Mouse (Mus musculus) testis, adult 2 months (tissue): ENCODE data around the gene Ddah2. TPM values are rescaled to one million over a fixed set of nuclear protein-coding genes. Genes with fewer than 3 reads are reported as not detected.

ENCODE experiments used
- H3K27ac ChIP-seq: fragments of 200-500 bp; 2 replicates; pipeline ENCODE4 v1.5.1; 2012; ENCODE audit warnings: low read depth, low read length; ENCODE audit not compliant: control insufficient read depth, insufficient read depth
- H3K27me3 ChIP-seq: fragments of 200-500 bp; 2 replicates; pipeline ENCODE4 v1.6.1; 2012; ENCODE audit warnings: mild to moderate bottlenecking, low read length, moderate library complexity; ENCODE audit not compliant: control insufficient read depth, insufficient read depth
- H3K36me3 ChIP-seq: fragments of 200-500 bp; 2 replicates; pipeline ENCODE4 v1.6.1; 2012; ENCODE audit warnings: mild to moderate bottlenecking, low read length; ENCODE audit not compliant: control insufficient read depth, insufficient read depth
- H3K4me1 ChIP-seq: fragments of 200-500 bp; 2 replicates; pipeline ENCODE4 v1.6.1; 2012; ENCODE audit warnings: low read length; ENCODE audit not compliant: control insufficient read depth, insufficient read depth
- H3K4me3 ChIP-seq: fragments of 200-500 bp; 2 replicates; pipeline ENCODE4 v1.5.1; 2012; ENCODE audit warnings: low read depth, mild to moderate bottlenecking, low read length, moderate library complexity, mixed read lengths; ENCODE audit not compliant: control insufficient read depth
- CTCF ChIP-seq: fragments of 200-500 bp; IDR thresholded peaks from 2 replicates; pipeline ENCODE4 v1.5.1; 2012; ENCODE audit warnings: low read depth, mild to moderate bottlenecking, inconsistent platforms, low read length, moderate library complexity; ENCODE audit not compliant: control insufficient read depth, insufficient read depth, insufficient replicate concordance
- POLR2A ChIP-seq: fragments of 200-500 bp; IDR thresholded peaks from 2 replicates; pipeline ENCODE4 v1.6.1; 2012; ENCODE audit warnings: low read depth, mild to moderate bottlenecking, inconsistent platforms, low read length, moderate library complexity; ENCODE audit not compliant: control insufficient read depth
- polyA plus RNA-seq: library from polyadenylated mRNA; depleted of rRNA; stranded (reverse); fragments of >200 nt; gene quantifications from 2 replicates; pipeline ENCODE4 v1.2.3, GENCODE M21; 2012

Gene Ddah2
- polyA plus RNA-seq, 1 experiment: 11.1 TPM

DNA sequence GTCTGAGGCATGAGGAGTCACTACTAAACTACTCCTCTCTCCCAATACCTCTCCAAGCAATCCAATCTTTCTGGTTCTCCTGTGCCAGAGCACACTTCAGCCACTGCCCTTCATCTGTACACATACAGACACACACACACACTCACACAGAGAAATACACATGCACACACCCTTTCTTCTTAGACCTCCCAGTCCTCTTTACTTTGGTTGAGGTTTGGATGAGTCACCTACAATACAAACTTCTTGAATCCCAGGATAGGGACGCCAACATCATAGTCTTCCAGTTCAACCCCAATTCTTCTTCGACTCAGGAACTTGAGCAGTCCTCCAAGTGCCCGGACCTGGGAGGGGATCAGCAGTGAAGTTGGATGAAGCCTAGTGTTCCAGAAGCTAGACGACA lies 15.0 kb upstream of the Ddah2 start:
- Histone ChIP-seq H3K36me3 (no peaks in the 10 kb centered on the region), H3K4me3 (no peak overlapping the region), H3K27me3 (no peaks in the 10 kb centered on the region), H3K4me1 (peaks cover 5% of the 10 kb centered on the region), H3K27ac (no peak overlapping the region)
- TF ChIP-seq POLR2A (no peak), CTCF (no peak)

DNA sequence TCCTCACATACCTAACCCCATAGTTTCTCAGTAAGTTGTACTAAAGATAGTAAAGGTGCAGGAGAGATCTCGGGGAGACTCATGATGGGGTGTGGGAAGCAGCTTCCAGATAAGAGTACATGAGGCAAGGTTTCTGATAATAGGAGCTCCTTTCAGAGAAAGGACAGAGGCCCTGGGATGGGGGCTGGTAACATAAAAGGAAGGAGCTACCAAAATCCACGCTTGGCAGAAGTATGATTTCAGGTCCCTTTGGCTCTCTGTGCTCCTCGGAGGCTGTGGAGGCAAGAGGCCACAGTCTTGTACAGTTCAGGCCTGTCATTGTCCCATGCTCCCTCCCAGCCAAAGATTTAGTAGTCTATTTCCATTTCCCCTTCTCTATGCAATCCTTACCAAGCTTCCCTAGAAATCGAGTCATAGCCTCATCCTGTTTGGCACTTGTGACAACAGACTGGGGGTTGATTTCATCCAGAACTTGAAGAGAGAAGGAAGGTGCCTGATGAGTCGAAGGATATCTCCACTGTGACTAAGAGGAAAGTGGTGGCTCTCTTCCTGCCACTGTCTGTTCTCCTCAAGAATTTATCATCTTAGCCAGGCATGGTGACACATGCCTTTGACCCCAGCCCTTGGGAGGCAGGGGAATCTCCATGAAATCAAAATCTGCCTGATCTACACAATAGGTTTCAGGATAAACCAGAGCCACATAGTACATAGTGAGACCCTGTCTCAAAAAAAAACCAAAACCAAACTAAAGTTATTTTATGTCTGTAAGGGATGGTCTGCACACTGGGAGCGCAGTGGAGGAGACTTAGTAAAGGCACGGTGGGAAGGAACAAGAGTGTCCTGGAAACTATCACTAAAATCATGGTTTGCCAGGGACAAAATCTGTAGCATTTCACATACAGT lies 13.7 kb upstream of the Ddah2 start:
- Histone ChIP-seq H3K27ac (peak overlapping the region; percentile 43; the same call in 1 of the 2 replicates), H3K4me1 (peaks cover 12% of the 10 kb centered on the region), H3K27me3 (peaks cover 2% of the 10 kb centered on the region; the same call in 1 of the 2 replicates)

DNA sequence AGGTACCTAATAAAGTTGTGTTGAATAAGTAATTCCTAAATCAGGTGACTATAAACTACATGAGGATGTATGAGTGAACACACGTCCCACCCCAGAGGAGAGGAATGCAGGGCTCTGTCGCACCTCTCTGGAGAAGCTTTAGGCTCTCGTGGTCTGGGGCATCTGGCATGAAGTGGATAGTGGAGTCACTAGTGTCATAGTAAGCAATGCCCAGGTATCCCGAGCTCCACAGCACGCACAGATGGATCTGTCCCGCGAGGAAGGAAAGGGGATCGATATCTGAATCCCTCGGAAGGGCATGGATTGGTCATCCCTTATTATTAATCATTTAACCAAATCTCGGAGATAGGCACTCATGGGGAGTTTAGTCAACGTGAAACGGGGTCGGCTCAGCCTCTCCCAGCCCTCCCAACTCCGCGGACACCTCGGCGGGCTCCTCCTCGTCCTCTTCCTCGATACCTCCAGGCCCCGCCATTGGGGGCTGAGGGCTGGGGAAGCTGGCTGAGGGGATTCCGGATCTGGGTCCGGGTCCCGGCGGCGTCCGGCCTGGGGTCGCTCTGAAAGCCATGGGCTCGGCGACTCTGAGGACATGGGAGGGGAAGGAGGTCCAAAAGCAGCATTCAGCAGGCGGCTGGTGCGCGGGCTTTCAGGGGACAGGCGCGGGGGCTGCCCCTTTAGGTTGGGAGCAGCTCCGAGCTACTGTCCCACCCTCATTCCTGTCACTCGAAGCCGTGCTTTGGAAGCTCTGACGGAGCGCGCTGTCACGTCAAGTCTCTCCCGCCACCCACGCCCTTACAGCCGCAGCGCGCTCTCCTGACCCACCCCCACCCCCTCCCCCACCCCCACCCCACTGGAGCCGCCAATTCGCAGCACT lies 12.8 kb upstream of the Ddah2 start:
- peak overlapping the region; percentile 73 for H3K27ac ChIP-seq
- TF ChIP-seq CTCF: no peak
- peak; percentile 63; the same call in 1 of the 2 replicates for TF ChIP-seq POLR2A

More for the DNA sequence above, 13.7 kb upstream of the Ddah2 start:
- Histone ChIP-seq H3K4me3 (no peak overlapping the region), H3K36me3 (no peaks in the 10 kb centered on the region)
- TF ChIP-seq CTCF (no peak), POLR2A (no peak)

DNA sequence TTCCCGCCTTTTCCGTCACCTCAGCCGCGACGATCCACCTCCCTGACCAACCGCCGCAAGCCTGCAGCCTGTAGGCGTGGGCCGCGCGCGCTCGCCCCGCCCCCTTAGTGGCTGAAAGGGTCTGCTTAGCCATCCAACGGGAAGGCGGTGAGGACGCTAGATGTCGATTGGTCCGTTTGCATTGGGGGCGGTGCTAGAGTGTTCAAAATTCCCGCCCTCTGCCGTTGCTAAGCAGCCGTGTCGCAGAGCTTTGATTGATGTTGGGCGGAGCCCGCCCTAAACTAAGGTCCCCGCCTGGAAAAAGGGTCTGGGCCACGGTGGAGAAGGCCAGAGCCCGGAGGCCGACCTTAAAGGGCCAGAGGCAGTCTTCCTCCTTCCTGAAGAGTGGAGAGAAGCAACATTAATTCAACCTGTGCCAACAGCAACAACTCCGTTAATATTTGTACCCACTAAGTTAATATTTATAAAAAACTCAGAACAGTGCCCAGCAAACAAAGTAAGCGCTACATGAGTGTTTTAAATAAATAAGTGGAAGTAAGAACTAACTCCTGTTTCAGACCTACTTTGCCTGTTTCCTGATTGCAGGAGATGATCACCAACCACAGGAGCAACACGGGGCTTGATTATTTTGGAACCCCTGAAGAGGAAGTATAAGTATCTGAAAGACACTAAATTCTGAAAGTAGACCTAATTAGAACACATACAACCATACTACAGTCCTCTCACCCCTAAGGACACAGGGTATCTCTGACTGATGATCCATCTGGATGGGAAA lies 12.0 kb upstream of the Ddah2 start, which contains the start of gene Msh5:
Msh5 (minus strand) TSS at position 65 of the 775 bp plus-strand sequence.
- Histone ChIP-seq H3K27ac (peak within 1 kb of the TSS; percentile 73), H3K4me3 (peak within 1 kb of the TSS; percentile 86), H3K27me3 (peaks cover 2% of the 10 kb centered on the region; the same call in 1 of the 2 replicates), H3K36me3 (no peaks in the 10 kb centered on the region), H3K4me1 (peaks cover 24% of the 10 kb centered on the region)
- TF ChIP-seq POLR2A (peak; percentile 50; the same call in 1 of the 2 replicates), CTCF (no peak)

More for the DNA sequence above, 12.8 kb upstream of the Ddah2 start:
- peaks cover 2% of the 10 kb centered on the region; the same call in 1 of the 2 replicates for H3K27me3 ChIP-seq
- peak overlapping the region; percentile 86 for H3K4me3 ChIP-seq
- H3K36me3 ChIP-seq: no peaks in the 10 kb centered on the region
- peaks cover 17% of the 10 kb centered on the region for H3K4me1 ChIP-seq

DNA sequence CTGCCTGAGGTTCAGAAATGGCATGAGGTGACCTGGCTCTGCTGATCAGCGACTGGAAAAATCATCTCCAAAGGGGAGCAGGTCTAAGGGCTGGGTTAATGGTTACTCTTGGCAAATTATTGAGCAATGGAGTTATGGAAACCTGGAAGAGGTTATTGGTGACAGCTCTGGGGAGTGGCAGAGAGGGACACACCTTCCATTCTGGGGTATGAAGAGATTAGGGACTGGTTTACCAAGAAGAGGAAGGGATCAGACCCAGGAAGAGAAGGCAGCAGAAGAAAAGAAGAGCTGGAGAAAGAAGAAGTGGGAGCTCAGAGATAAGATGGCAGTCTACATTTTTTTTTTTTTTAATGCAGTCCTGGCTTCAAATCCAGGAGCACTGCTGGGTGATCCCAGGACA lies 11.1 kb upstream of the Ddah2 start:
- Histone ChIP-seq H3K4me1 (peaks cover 24% of the 10 kb centered on the region), H3K27me3 (peaks cover 2% of the 10 kb centered on the region; the same call in 1 of the 2 replicates), H3K36me3 (no peaks in the 10 kb centered on the region), H3K27ac (no peak overlapping the region), H3K4me3 (no peak overlapping the region)
- TF ChIP-seq CTCF (no peak), POLR2A (no peak)

DNA sequence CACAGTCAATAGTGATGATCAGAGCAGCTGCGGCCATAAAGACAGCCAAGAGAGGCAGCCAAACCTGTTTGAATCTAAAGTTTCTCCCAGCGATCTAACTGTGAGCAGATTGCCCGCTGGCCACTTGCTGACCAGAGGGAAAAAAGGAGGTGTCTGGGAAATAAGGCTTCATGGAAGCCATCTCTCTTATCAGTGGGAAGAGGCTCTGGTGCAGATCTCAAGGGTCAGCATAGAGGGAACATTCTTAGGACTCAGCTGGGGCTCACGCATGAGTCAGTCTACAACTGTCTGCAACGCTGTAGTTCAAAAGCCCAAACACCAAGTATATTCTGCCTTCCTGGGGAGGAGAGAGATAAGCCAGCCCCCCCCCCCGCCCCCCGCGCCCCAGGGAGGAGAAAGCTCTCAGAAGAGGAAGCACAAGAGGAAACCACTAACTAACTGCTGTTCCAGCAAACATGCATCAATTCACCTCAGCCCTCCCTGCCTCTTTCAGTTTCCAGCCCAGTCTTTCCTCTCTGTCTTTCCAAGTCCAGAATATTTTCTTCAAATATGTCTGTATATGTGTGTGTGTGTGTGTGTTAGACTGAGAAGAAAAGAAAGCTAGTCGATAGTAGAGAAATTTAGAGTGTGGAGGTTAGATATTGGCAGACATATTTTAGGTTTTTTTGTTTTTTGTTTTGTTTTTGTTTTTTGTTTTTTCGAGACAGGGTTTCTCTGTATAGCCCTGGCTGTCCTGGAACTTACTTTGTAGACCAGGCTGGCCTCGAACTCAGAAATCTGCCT lies 10.5 kb upstream of the Ddah2 start:
- TF ChIP-seq CTCF (no peak), POLR2A (no peak)
- H3K4me3 ChIP-seq: no peak overlapping the region
- peaks cover 2% of the 10 kb centered on the region; the same call in 1 of the 2 replicates for H3K27me3 ChIP-seq
- H3K4me1 ChIP-seq: peaks cover 24% of the 10 kb centered on the region
- no peaks in the 10 kb centered on the region for H3K36me3 ChIP-seq
- no peak overlapping the region for H3K27ac ChIP-seq
